Mouse (Mus musculus) kidney, adult 2 months (tissue): Measurements from ENCODE around the gene Dedd. TPM values are rescaled to one million over a fixed set of nuclear protein-coding genes. Genes with fewer than 3 reads are reported as not detected.

Source experiments
- DNase-seq: peaks from one replicate; pipeline ENCODE4 v3.0.0; 2021
- H3K27ac ChIP-seq: fragments of 200-500 bp; 2 replicates; pipeline ENCODE4 v1.5.1; 2012; ENCODE audit warnings: low read depth, low read length, control low read depth, inconsistent platforms; ENCODE audit not compliant: insufficient read depth
- H3K27me3 ChIP-seq: fragments of 200-500 bp; replicated peaks from 2 replicates; pipeline ENCODE4 v1.6.1; 2012; ENCODE audit warnings: mild to moderate bottlenecking, moderate library complexity, low read length, inconsistent platforms; ENCODE audit not compliant: control insufficient read depth, insufficient read depth
- H3K36me3 ChIP-seq: fragments of 200-500 bp; 2 replicates; pipeline ENCODE4 v1.6.1; 2012; ENCODE audit warnings: mild to moderate bottlenecking, moderate library complexity, low read length, inconsistent platforms; ENCODE audit not compliant: control insufficient read depth, insufficient read depth
- H3K4me1 ChIP-seq: fragments of 200-500 bp; 2 replicates; pipeline ENCODE4 v1.6.1; 2011; ENCODE audit warnings: low read length; ENCODE audit not compliant: control insufficient read depth, insufficient read depth
- H3K4me3 ChIP-seq: fragments of 200-500 bp; 2 replicates; pipeline ENCODE4 v1.5.1; 2011; ENCODE audit warnings: mild to moderate bottlenecking, low read depth, low read length, control low read depth; ENCODE audit not compliant: insufficient read depth
- CTCF ChIP-seq: fragments of 200-500 bp; conservative IDR thresholded peaks from 2 replicates; pipeline ENCODE4 v1.5.1; 2011; ENCODE audit warnings: low read depth, mild to moderate bottlenecking, control low read depth, low read length, moderate library complexity, mixed read lengths; ENCODE audit not compliant: insufficient read depth, insufficient read length
- POLR2A ChIP-seq: fragments of 200-500 bp; IDR thresholded peaks from one replicate; pipeline ENCODE4 v1.6.1; 2011; ENCODE audit warnings: low read depth, low read length, control low read depth
- WGBS: fragments of 180-500 bp; shearing (Covaris S2); methylation state at CpG from one replicate; pipeline ENCODE4 v1.1.7; 2018; 5-methylcytosine and 5-hydroxymethylcytosine counted together
- polyA plus RNA-seq: library from polyadenylated mRNA; depleted of rRNA; stranded (reverse); fragments of >200 nt; gene quantifications from 2 replicates; pipeline ENCODE4 v1.2.3, GENCODE M21; 2012; rRNA removed

Gene Dedd
- polyA plus RNA-seq, 1 experiment: 48.6 TPM

DNA sequence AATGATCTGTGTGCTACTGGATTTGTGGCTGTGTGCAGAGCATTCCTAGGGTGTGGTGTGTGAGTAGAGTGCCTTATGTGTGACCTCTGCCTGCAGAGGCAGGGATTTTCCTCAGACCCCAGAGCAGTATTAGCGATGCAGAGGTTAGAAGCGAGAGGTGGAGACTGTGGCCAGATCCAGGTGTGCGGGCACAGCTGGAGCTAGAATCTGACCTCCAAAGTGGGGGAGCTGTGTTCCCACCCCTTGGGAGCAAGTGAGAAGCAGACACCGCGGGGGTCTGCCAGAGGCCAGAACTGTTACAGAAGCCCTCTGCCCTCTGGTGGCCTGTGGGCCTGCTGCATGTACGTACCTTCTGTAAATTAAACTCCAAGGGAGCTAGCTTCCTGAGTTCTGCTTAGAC is 58.2 kb downstream of the Dedd start:
- TF ChIP-seq POLR2A (no peak), CTCF (no peak)
- H3K27ac ChIP-seq: no peak overlapping the region
- H3K4me1 ChIP-seq: no peaks in the 10 kb centered on the region
- DNase-seq: no peak
- WGBS: 47% methylated on average over 6 of the region's 6 CpGs
- H3K4me3 ChIP-seq: no peak overlapping the region
- H3K27me3 ChIP-seq: no peaks in the 10 kb centered on the region
- no peaks in the 10 kb centered on the region for H3K36me3 ChIP-seq

GRCm38 (mm10) chr1:171388376-171389102 is 59.6 kb downstream of the Dedd start, which contains the start of gene Arhgap30:
Arhgap30 (plus strand) TSS chr1:171388954.
- WGBS: 77% methylated on average over 15 of the region's 15 CpGs

DNA sequence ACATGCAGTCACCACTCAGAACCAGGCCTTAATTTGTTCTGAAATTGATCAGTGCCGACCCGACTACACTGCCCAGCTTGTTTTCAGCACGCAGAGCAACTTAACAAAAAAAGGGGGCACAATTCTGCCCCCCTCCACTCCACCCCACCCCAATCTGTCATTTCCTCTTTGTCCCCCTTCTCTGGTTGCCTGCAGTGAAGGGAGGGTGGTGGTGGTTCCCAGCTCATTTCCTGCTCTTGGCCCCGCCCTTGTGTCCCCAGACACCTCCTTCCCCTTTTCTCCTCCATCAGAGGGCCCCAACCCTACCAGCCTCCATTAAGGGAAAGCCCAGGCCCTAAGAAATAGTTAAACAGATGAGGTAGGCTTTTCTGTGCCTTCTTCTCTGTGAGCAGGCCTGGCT is 61.2 kb downstream of the Dedd start:
- Histone ChIP-seq H3K4me3 (no peak overlapping the region), H3K27ac (no peak overlapping the region), H3K36me3 (no peaks in the 10 kb centered on the region), H3K27me3 (no peaks in the 10 kb centered on the region), H3K4me1 (no peaks in the 10 kb centered on the region)
- DNase-seq: peak; percentile 30
- TF ChIP-seq CTCF (no peak), POLR2A (no peak)
- WGBS: 83% methylated on average over 4 of the region's 4 CpGs

More at GRCm38 (mm10) chr1:171388376-171389102, 59.6 kb downstream of the Dedd start, which contains the start of gene Arhgap30:
- Histone ChIP-seq H3K27me3 (no peaks in the 10 kb centered on the region), H3K4me3 (peak within 1 kb of the TSS; percentile 6; the same call in 1 of the 2 replicates), H3K4me1 (no peaks in the 10 kb centered on the region), H3K27ac (no peak within 1 kb of the TSS), H3K36me3 (no peaks in the 10 kb centered on the region)
- DNase-seq: peak; percentile 49
- TF ChIP-seq CTCF (no peak), POLR2A (no peak)

Other genes starting within 250 kb of the Dedd start
- 15.6 and 16.7 TPM in 2 replicates for gene Cfap126, start 215.2 kb upstream of the Dedd start, polyA plus RNA-seq
- 814 and 951 TPM in 2 replicates for gene Sdhc, start 178.5 kb upstream of the Dedd start, polyA plus RNA-seq
- 3.5 and 7.7 TPM in 2 replicates for gene Mpz, start 178.4 kb upstream of the Dedd start, polyA plus RNA-seq
- 11.2 and 12.8 TPM in 2 replicates for gene Pcp4l1, start 132.9 kb upstream of the Dedd start, polyA plus RNA-seq
- gene Nr1i3, start 115.2 kb upstream of the Dedd start, polyA plus RNA-seq: 0.48 and 0.67 TPM in 2 replicates
- 46.4 and 51.8 TPM in 2 replicates for gene Tomm40l, start 106.6 kb upstream of the Dedd start, polyA plus RNA-seq
- 19.8 and 20.8 TPM in 2 replicates for gene Apoa2, start 104.1 kb upstream of the Dedd start, polyA plus RNA-seq
- 35.8 and 46.8 TPM in 2 replicates for gene Fcer1g, start 94.8 kb upstream of the Dedd start, polyA plus RNA-seq
- gene Adamts4, start 78.7 kb upstream of the Dedd start, polyA plus RNA-seq: 1.2 and 1.5 TPM in 2 replicates
- 374 and 559 TPM in 2 replicates for gene Ndufs2, start 77.8 kb upstream of the Dedd start, polyA plus RNA-seq
- 58.9 and 67.7 TPM in 2 replicates for gene B4galt3, start 58.8 kb upstream of the Dedd start, polyA plus RNA-seq
- gene Ppox, start 48.0 kb upstream of the Dedd start, polyA plus RNA-seq: 51.5 and 63.2 TPM in 2 replicates
- 47.8 and 53.4 TPM in 2 replicates for gene Usp21, start 41.2 kb upstream of the Dedd start, polyA plus RNA-seq
- 43.1 and 59.5 TPM in 2 replicates for gene Ufc1, start 34.1 kb upstream of the Dedd start, polyA plus RNA-seq
- gene Nit1, start 16.5 kb downstream of the Dedd start, polyA plus RNA-seq: 207 and 209 TPM in 2 replicates
- gene Pfdn2, start 16.5 kb downstream of the Dedd start, polyA plus RNA-seq: 17.1 and 37.0 TPM in 2 replicates
- gene Klhdc9, start 31.7 kb downstream of the Dedd start, polyA plus RNA-seq: 6.9 and 7.1 TPM in 2 replicates
- 2.3 TPM in 2 replicates for gene Nectin4, start 41.0 kb downstream of the Dedd start, polyA plus RNA-seq
- gene Arhgap30, start 59.8 kb downstream of the Dedd start, polyA plus RNA-seq: 1.6 and 4.8 TPM in 2 replicates
- gene Usf1, start 82.2 kb downstream of the Dedd start, polyA plus RNA-seq: 56.8 and 59.0 TPM in 2 replicates
- 77.3 and 79.7 TPM in 2 replicates for gene Tstd1, start 89.7 kb downstream of the Dedd start, polyA plus RNA-seq
- gene F11r, start 108.4 kb downstream of the Dedd start, polyA plus RNA-seq: 88.7 and 106 TPM in 2 replicates
- gene Alyref2, start 174.3 kb downstream of the Dedd start, polyA plus RNA-seq: 3.2 and 3.3 TPM in 2 replicates
- gene Itln1, start 206.1 kb downstream of the Dedd start, polyA plus RNA-seq: not detected in 2 replicates
- 0.11 and 0.53 TPM in 2 replicates for gene Cd244a, start 230.0 kb downstream of the Dedd start, polyA plus RNA-seq